Mouse (Mus musculus) small intestine, adult 2 months (tissue): ENCODE results near the gene Cnih3. TPM values are rescaled to one million over a fixed set of nuclear protein-coding genes. Genes with fewer than 3 reads are reported as not detected.
A peak's percentile ranks its signal among the peaks of the same experiment; 100 is the strongest.

Experiments
- H3K27ac ChIP-seq: fragments of 200-500 bp; 2 replicates; pipeline ENCODE4 v1.5.1; 2012; ENCODE audit warnings: low read depth, low read length, control low read depth, inconsistent platforms; ENCODE audit not compliant: insufficient read depth
- H3K27me3 ChIP-seq: fragments of 200-500 bp; 2 replicates; pipeline ENCODE4 v1.6.1; 2012; ENCODE audit warnings: mild to moderate bottlenecking, moderate library complexity, low read length, inconsistent platforms; ENCODE audit not compliant: control insufficient read depth, insufficient read depth
- H3K36me3 ChIP-seq: fragments of 200-500 bp; 2 replicates; pipeline ENCODE4 v1.6.1; 2012; ENCODE audit warnings: mild to moderate bottlenecking, low read length, control low read depth, inconsistent platforms; ENCODE audit not compliant: control insufficient read depth, insufficient read depth
- H3K4me1 ChIP-seq: fragments of 200-500 bp; 2 replicates; pipeline ENCODE4 v1.6.1; 2012; ENCODE audit warnings: low read length, inconsistent platforms, mixed read lengths; ENCODE audit not compliant: control insufficient read depth, insufficient read depth, insufficient read length
- H3K4me3 ChIP-seq: fragments of 200-500 bp; 2 replicates; pipeline ENCODE4 v1.5.1; 2012; ENCODE audit warnings: low read depth, mild to moderate bottlenecking, control low read depth, inconsistent platforms, low read length, moderate library complexity
- CTCF ChIP-seq: fragments of 200-500 bp; IDR thresholded peaks from 2 replicates; pipeline ENCODE4 v1.5.1; 2012; ENCODE audit warnings: low read depth, mild to moderate bottlenecking, control low read depth, inconsistent platforms, low read length, moderate library complexity, mixed read lengths; ENCODE audit not compliant: insufficient replicate concordance, insufficient read length; ENCODE audit errors: extremely low read depth
- POLR2A ChIP-seq: fragments of 200-500 bp; IDR thresholded peaks from 2 replicates; pipeline ENCODE4 v1.6.1; 2012; ENCODE audit warnings: low read depth, mild to moderate bottlenecking, control low read depth, inconsistent platforms, low read length, moderate library complexity
- WGBS: fragments of 180-500 bp; shearing (Covaris S2); methylation state at CpG from one replicate; pipeline ENCODE4 v1.1.7; 2018; 5-methylcytosine and 5-hydroxymethylcytosine counted together
- polyA plus RNA-seq: library from polyadenylated mRNA; depleted of rRNA; stranded (reverse); fragments of >200 nt; gene quantifications from 2 replicates; pipeline ENCODE4 v1.2.3, GENCODE M21; 2012

Cnih3 gene
- polyA plus RNA-seq, 1 experiment: 0.08 TPM

DNA sequence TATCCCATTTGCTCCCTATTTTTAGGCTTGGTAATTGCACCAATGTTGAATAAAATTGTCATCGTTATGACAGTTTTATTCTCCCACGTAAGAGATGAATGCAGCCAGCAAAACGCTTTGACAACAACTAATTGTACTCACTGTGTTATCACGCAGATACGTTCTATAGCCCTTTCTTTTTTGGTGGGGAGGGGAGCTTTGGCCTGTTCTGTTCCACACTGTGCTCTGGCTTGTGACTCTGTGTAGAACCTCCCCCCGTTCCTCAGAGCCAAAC lies 110.4 kb downstream of the Cnih3 start:
- TF ChIP-seq CTCF (no peak), POLR2A (no peak)
- no peak overlapping the region for H3K4me3 ChIP-seq
- H3K27ac ChIP-seq: no peak overlapping the region
- no peaks in the 10 kb centered on the region for H3K27me3 ChIP-seq
- H3K36me3 ChIP-seq: no peaks in the 10 kb centered on the region
- 71% methylated on average over 6 of the region's 6 CpGs for WGBS
- H3K4me1 ChIP-seq: no peaks in the 10 kb centered on the region

- WGBS: 33% methylated on average over 5 of the region's 5 CpGs
- TF ChIP-seq POLR2A (no peak), CTCF (peak; percentile 66; the same call in 1 of the 2 replicates)
- Histone ChIP-seq H3K36me3 (no peaks in the 10 kb centered on the region), H3K4me1 (no peaks in the 10 kb centered on the region), H3K27ac (no peak overlapping the region), H3K4me3 (no peak overlapping the region), H3K27me3 (no peaks in the 10 kb centered on the region)
These were observed 112.6 kb downstream of the Cnih3 start for GRCm38 (mm10) chr1:181465027-181465426.

DNA sequence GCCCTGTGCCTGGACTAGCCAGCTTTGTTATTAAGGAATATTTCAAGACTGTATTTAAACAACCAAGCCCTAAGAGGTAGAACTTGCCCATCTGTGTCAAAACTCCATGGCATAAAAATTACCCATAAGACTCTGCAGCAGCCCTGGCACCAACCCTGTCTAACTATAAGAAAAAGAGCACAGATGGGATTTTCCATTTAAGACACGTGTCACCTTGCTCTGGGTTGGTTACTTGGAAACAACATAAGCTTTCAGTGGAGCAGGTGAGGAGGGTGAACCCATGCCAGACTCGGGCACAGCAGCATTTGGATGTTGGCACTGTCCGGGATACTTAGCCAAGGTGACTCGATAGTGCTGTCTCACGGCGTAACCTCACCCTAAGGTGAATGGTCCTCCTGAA lies 113.6 kb downstream of the Cnih3 start:
- H3K4me1 ChIP-seq: no peaks in the 10 kb centered on the region
- H3K36me3 ChIP-seq: no peaks in the 10 kb centered on the region
- 87% methylated on average over 6 of the region's 6 CpGs for WGBS
- no peaks in the 10 kb centered on the region for H3K27me3 ChIP-seq
- no peak for TF ChIP-seq CTCF
- TF ChIP-seq POLR2A: no peak
- H3K4me3 ChIP-seq: no peak overlapping the region
- H3K27ac ChIP-seq: no peak overlapping the region

- no peak for TF ChIP-seq POLR2A
- TF ChIP-seq CTCF: no peak
- Histone ChIP-seq H3K27ac (no peak overlapping the region), H3K4me1 (no peaks in the 10 kb centered on the region), H3K4me3 (no peak overlapping the region), H3K27me3 (no peaks in the 10 kb centered on the region), H3K36me3 (no peaks in the 10 kb centered on the region)
- WGBS: 49% methylated on average over 17 of the region's 17 CpGs
These were observed 114.3 kb downstream of the Cnih3 start for GRCm38 (mm10) chr1:181466601-181467320.

GRCm38 (mm10) chr1:181467321-181467670 lies 114.9 kb downstream of the Cnih3 start:
- H3K4me3 ChIP-seq: no peak overlapping the region
- WGBS: 83% methylated on average over 6 of the region's 6 CpGs
- no peak for TF ChIP-seq POLR2A
- TF ChIP-seq CTCF: no peak
- H3K4me1 ChIP-seq: no peaks in the 10 kb centered on the region
- no peak overlapping the region for H3K27ac ChIP-seq
- no peaks in the 10 kb centered on the region for H3K27me3 ChIP-seq
- no peaks in the 10 kb centered on the region for H3K36me3 ChIP-seq

GRCm38 (mm10) chr1:181469415-181469814 lies 117.0 kb downstream of the Cnih3 start:
- 30% methylated on average over 8 of the region's 8 CpGs for WGBS
- no peak overlapping the region for H3K4me3 ChIP-seq
- H3K4me1 ChIP-seq: no peaks in the 10 kb centered on the region
- no peak overlapping the region for H3K27ac ChIP-seq
- no peaks in the 10 kb centered on the region for H3K27me3 ChIP-seq
- TF ChIP-seq CTCF (no peak), POLR2A (no peak)
- no peaks in the 10 kb centered on the region for H3K36me3 ChIP-seq

DNA sequence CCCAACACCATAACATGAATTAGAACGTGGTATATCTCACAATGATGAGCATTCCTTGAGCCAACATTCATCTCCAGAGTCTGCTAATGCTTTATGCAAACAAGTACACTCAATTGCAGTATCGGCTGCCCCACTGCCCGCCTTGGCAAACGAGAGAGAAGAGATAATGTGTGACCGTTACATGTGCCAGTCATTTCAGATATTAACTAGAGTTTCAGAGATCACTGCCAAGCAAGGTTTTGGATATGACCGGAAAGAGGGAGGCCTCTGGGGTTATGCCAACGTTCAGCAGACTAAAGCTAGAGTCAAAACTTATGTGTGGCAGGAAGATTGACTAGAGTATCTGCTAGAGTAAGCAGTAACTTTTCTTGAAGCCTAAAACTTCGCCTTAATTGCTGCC lies 123.7 kb downstream of the Cnih3 start:
- Histone ChIP-seq H3K27ac (no peak overlapping the region), H3K27me3 (peaks cover 3% of the 10 kb centered on the region; the same call in 1 of the 2 replicates), H3K4me1 (no peaks in the 10 kb centered on the region), H3K4me3 (no peak overlapping the region), H3K36me3 (no peaks in the 10 kb centered on the region)
- WGBS: 35% methylated on average over 8 of the region's 8 CpGs
- TF ChIP-seq CTCF (no peak), POLR2A (no peak)

GRCm38 (mm10) chr1:181476557-181476956 lies 124.1 kb downstream of the Cnih3 start:
- H3K27me3 ChIP-seq: peaks cover 3% of the 10 kb centered on the region; the same call in 1 of the 2 replicates
- H3K4me3 ChIP-seq: no peak overlapping the region
- WGBS: 49% methylated on average over 6 of the region's 6 CpGs
- no peak for TF ChIP-seq POLR2A
- no peak for TF ChIP-seq CTCF
- no peaks in the 10 kb centered on the region for H3K4me1 ChIP-seq
- no peak overlapping the region for H3K27ac ChIP-seq
- no peaks in the 10 kb centered on the region for H3K36me3 ChIP-seq
